Mouse (Mus musculus): ENCODE measurements around the gene Tent4b. TPM values are rescaled to one million over a fixed set of nuclear protein-coding genes. Genes with fewer than 3 reads are reported as not detected.

Tent4b gene
- polyA plus RNA-seq (2014; fragmentation: Nextera tagmentation; extraction: Ambion mirVana) = 12.1 and 12.5 TPM in 2 replicates

GRCm38 (mm10) chr8:88198945-88199571, at the start of gene Tent4b:
TSS of gene Tent4b (plus strand) at chr8:88199213.
- DNase-seq (ENCODE audit: low spot score) = peak; percentile 95
- H3K27ac ChIP-seq (ENCODE audit: low read depth, low read length) = peak within 1 kb of the TSS; percentile 92
- under 1% methylated on average over 76 of the region's 97 CpGs for WGBS
- H3K27me3 ChIP-seq (ENCODE audit: control insufficient read depth, insufficient read depth, low read length) = no peaks in the 10 kb centered on the region
- peaks cover 6% of the 10 kb centered on the region for H3K4me1 ChIP-seq (replicated peaks; ENCODE audit: control insufficient read depth, insufficient read depth, low read length)
- no peaks in the 10 kb centered on the region for H3K9me3 ChIP-seq (ENCODE audit: control insufficient read depth, low read length)
- peak within 1 kb of the TSS; percentile 94 for H3K4me3 ChIP-seq (ENCODE audit: low read depth, low read length)
- H3K36me3 ChIP-seq (ENCODE audit: control insufficient read depth, insufficient read depth, low read length) = no peaks in the 10 kb centered on the region
- ATAC-seq (replicated peaks; ENCODE audit: low FRiP score) = peak; percentile 90
- H3K9ac ChIP-seq (ENCODE audit: low read length) = peak within 1 kb of the TSS; percentile 79
- H3K4me2 ChIP-seq (ENCODE audit: low read depth, low read length, severe bottlenecking) = peak within 1 kb of the TSS; percentile 94

- Histone ChIP-seq H3K9ac (ENCODE audit: low read length) (no peak overlapping the region), H3K36me3 (ENCODE audit: control insufficient read depth, insufficient read depth, low read length) (peaks cover 8% of the 10 kb centered on the region; the same call in 1 of the 2 replicates), H3K27ac (ENCODE audit: low read depth, low read length) (no peak overlapping the region), H3K27me3 (ENCODE audit: control insufficient read depth, insufficient read depth, low read length) (no peaks in the 10 kb centered on the region), H3K4me1 (replicated peaks; ENCODE audit: control insufficient read depth, insufficient read depth, low read length) (no peaks in the 10 kb centered on the region), H3K4me2 (ENCODE audit: low read depth, low read length, severe bottlenecking) (no peak overlapping the region), H3K9me3 (ENCODE audit: control insufficient read depth, low read length) (no peaks in the 10 kb centered on the region), H3K4me3 (ENCODE audit: low read depth, low read length) (no peak overlapping the region)
- 97% methylated on average over 6 of the region's 6 CpGs for WGBS
- ATAC-seq (replicated peaks; ENCODE audit: low FRiP score) (no peak), DNase-seq (ENCODE audit: low spot score) (no peak)
These were observed 48.1 kb upstream of the Tent4b start for GRCm38 (mm10) chr8:88150910-88151371.

- 91% methylated on average over 10 of the region's 10 CpGs for WGBS
- H3K9me3 ChIP-seq (ENCODE audit: control insufficient read depth, low read length) = no peaks in the 10 kb centered on the region
- H3K4me3 ChIP-seq (ENCODE audit: low read depth, low read length) = no peak overlapping the region
- H3K27me3 ChIP-seq (ENCODE audit: control insufficient read depth, insufficient read depth, low read length) = no peaks in the 10 kb centered on the region
- DNase-seq (ENCODE audit: low spot score) (no peak), ATAC-seq (replicated peaks; ENCODE audit: low FRiP score) (no peak)
- no peaks in the 10 kb centered on the region; the same call in 1 of the 2 replicates for H3K36me3 ChIP-seq (ENCODE audit: control insufficient read depth, insufficient read depth, low read length)
- H3K4me1 ChIP-seq (replicated peaks; ENCODE audit: control insufficient read depth, insufficient read depth, low read length) = no peaks in the 10 kb centered on the region
- H3K9ac ChIP-seq (ENCODE audit: low read length) = no peak overlapping the region
- no peak overlapping the region for H3K4me2 ChIP-seq (ENCODE audit: low read depth, low read length, severe bottlenecking)
- no peak overlapping the region for H3K27ac ChIP-seq (ENCODE audit: low read depth, low read length)
These were observed 38.6 kb upstream of the Tent4b start for GRCm38 (mm10) chr8:88160237-88160995.

- 70% methylated on average over 5 of the region's 5 CpGs for WGBS
- no peak overlapping the region for H3K9ac ChIP-seq (ENCODE audit: low read length)
- no peaks in the 10 kb centered on the region for H3K9me3 ChIP-seq (ENCODE audit: control insufficient read depth, low read length)
- DNase-seq (ENCODE audit: low spot score) (peak; percentile 83), ATAC-seq (replicated peaks; ENCODE audit: low FRiP score) (no peak)
- H3K4me3 ChIP-seq (ENCODE audit: low read depth, low read length) = no peak overlapping the region
- no peaks in the 10 kb centered on the region for H3K4me1 ChIP-seq (replicated peaks; ENCODE audit: control insufficient read depth, insufficient read depth, low read length)
- no peak overlapping the region for H3K4me2 ChIP-seq (ENCODE audit: low read depth, low read length, severe bottlenecking)
- H3K27ac ChIP-seq (ENCODE audit: low read depth, low read length) = no peak overlapping the region
- no peaks in the 10 kb centered on the region for H3K27me3 ChIP-seq (ENCODE audit: control insufficient read depth, insufficient read depth, low read length)
- H3K36me3 ChIP-seq (ENCODE audit: control insufficient read depth, insufficient read depth, low read length) = no peaks in the 10 kb centered on the region; the same call in 1 of the 2 replicates
These were observed 37.6 kb upstream of the Tent4b start for GRCm38 (mm10) chr8:88161439-88161838.

DNA sequence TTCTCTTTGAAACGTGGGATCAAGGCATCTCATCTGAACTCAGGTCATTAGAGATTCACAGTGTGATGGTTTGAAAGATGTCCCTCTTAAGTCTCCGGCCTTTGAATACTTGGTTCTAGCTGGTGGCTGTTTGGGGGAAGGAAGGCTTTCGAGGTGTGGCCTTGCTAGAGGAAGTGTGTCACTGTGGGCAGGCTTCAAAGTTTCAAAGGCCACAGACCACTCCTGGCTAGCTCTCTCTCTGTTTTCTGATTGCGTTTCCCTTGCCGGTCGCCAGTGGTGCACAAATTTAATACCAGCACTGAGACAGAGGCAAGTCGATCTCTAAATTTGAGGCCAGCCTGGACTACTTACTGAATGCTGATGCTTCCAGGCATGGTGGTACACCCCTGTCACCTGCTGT, 23.7 kb upstream of the Tent4b start:
- Histone ChIP-seq H3K4me1 (replicated peaks; ENCODE audit: control insufficient read depth, insufficient read depth, low read length) (no peaks in the 10 kb centered on the region), H3K27me3 (ENCODE audit: control insufficient read depth, insufficient read depth, low read length) (no peaks in the 10 kb centered on the region), H3K4me3 (ENCODE audit: low read depth, low read length) (no peak overlapping the region), H3K36me3 (ENCODE audit: control insufficient read depth, insufficient read depth, low read length) (peaks cover 3% of the 10 kb centered on the region; the same call in 1 of the 2 replicates), H3K9me3 (ENCODE audit: control insufficient read depth, low read length) (no peaks in the 10 kb centered on the region), H3K9ac (ENCODE audit: low read length) (no peak overlapping the region), H3K4me2 (ENCODE audit: low read depth, low read length, severe bottlenecking) (no peak overlapping the region), H3K27ac (ENCODE audit: low read depth, low read length) (no peak overlapping the region)
- WGBS = 90% methylated on average over 7 of the region's 7 CpGs
- ATAC-seq (replicated peaks; ENCODE audit: low FRiP score) (no peak), DNase-seq (ENCODE audit: low spot score) (peak; percentile 19)

DNA sequence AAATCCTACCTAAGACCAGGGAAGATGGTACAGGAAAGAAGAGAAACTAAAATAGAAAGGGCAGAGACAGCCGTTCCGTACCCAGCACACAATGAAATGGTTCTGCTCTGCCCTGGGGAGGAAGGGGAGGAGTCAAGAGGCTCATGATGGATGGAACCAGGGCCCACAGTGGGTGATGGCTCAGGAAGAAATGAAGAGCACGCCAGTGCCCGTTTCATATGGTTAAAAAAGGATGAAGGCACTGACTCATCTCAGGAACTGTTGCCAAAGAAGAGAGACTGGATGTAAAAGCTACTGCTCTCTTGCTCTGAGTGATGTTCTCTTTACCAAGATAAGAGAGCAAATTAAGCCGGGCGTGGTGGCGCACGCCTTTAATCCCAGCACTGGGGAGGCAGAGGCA, 21.7 kb upstream of the Tent4b start:
- WGBS = 88% methylated on average over 8 of the region's 8 CpGs
- DNase-seq (ENCODE audit: low spot score) (peak; percentile 45), ATAC-seq (replicated peaks; ENCODE audit: low FRiP score) (no peak)
- H3K27me3 ChIP-seq (ENCODE audit: control insufficient read depth, insufficient read depth, low read length) = no peaks in the 10 kb centered on the region
- H3K9ac ChIP-seq (ENCODE audit: low read length) = no peak overlapping the region
- no peak overlapping the region for H3K27ac ChIP-seq (ENCODE audit: low read depth, low read length)
- H3K4me1 ChIP-seq (replicated peaks; ENCODE audit: control insufficient read depth, insufficient read depth, low read length) = no peaks in the 10 kb centered on the region
- H3K36me3 ChIP-seq (ENCODE audit: control insufficient read depth, insufficient read depth, low read length) = no peaks in the 10 kb centered on the region
- no peaks in the 10 kb centered on the region for H3K9me3 ChIP-seq (ENCODE audit: control insufficient read depth, low read length)
- H3K4me3 ChIP-seq (ENCODE audit: low read depth, low read length) = no peak overlapping the region
- H3K4me2 ChIP-seq (ENCODE audit: low read depth, low read length, severe bottlenecking) = no peak overlapping the region

DNA sequence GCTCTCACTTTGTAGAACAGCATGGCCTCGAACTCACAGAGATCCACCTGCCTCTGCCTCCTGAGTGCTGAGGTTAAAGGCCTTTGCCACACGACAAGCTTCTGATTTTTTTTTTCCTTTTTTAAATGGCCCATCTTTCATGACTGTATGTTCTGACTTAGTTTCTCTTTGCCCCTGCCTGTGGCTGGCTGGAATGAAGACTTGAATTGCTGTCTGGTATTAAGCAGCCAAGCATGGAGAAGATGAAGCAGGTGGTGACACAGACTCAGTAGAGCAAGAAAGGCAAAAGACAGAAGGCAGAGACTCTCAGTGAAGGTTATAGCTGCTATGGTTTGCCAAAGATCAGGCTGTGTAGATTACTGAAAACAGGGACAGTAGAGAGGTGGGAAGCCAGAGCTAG, 15.9 kb upstream of the Tent4b start:
- H3K9me3 ChIP-seq (ENCODE audit: control insufficient read depth, low read length) = no peaks in the 10 kb centered on the region
- WGBS = 83% methylated on average over 2 of the region's 2 CpGs
- no peak overlapping the region for H3K9ac ChIP-seq (ENCODE audit: low read length)
- H3K4me1 ChIP-seq (replicated peaks; ENCODE audit: control insufficient read depth, insufficient read depth, low read length) = no peaks in the 10 kb centered on the region
- DNase-seq (ENCODE audit: low spot score) (no peak), ATAC-seq (replicated peaks; ENCODE audit: low FRiP score) (no peak)
- H3K4me3 ChIP-seq (ENCODE audit: low read depth, low read length) = no peak overlapping the region
- no peak overlapping the region for H3K4me2 ChIP-seq (ENCODE audit: low read depth, low read length, severe bottlenecking)
- H3K27me3 ChIP-seq (ENCODE audit: control insufficient read depth, insufficient read depth, low read length) = no peaks in the 10 kb centered on the region
- no peak overlapping the region for H3K27ac ChIP-seq (ENCODE audit: low read depth, low read length)
- H3K36me3 ChIP-seq (ENCODE audit: control insufficient read depth, insufficient read depth, low read length) = no peaks in the 10 kb centered on the region

- Histone ChIP-seq H3K4me2 (ENCODE audit: low read depth, low read length, severe bottlenecking) (no peak overlapping the region), H3K4me3 (ENCODE audit: low read depth, low read length) (no peak overlapping the region), H3K27me3 (ENCODE audit: control insufficient read depth, insufficient read depth, low read length) (no peaks in the 10 kb centered on the region), H3K9me3 (ENCODE audit: control insufficient read depth, low read length) (no peaks in the 10 kb centered on the region), H3K9ac (ENCODE audit: low read length) (no peak overlapping the region), H3K36me3 (ENCODE audit: control insufficient read depth, insufficient read depth, low read length) (no peaks in the 10 kb centered on the region), H3K27ac (ENCODE audit: low read depth, low read length) (no peak overlapping the region), H3K4me1 (replicated peaks; ENCODE audit: control insufficient read depth, insufficient read depth, low read length) (no peaks in the 10 kb centered on the region)
- WGBS = 83% methylated on average over 1 of the region's 1 CpGs
- no peak for ATAC-seq (replicated peaks; ENCODE audit: low FRiP score)
- no peak for DNase-seq (ENCODE audit: low spot score)
These were observed 14.1 kb upstream of the Tent4b start for GRCm38 (mm10) chr8:88184914-88185313.
